Mouse (Mus musculus) gastrocnemius, adult 2 months (tissue): Measurements from ENCODE around the gene Fgfr1op. TPM values are rescaled to one million over a fixed set of nuclear protein-coding genes. Genes with fewer than 3 reads are reported as not detected.

Experiments
- DNase-seq: peaks from one replicate; pipeline ENCODE4 v3.0.0; 2022
- H3K27ac ChIP-seq: fragments of 200-600 bp; 2 replicates; pipeline ENCODE4 v1.8.1; 2022; ENCODE audit warnings: mild to moderate bottlenecking
- H3K4me3 ChIP-seq: fragments of 200-600 bp; 2 replicates; pipeline ENCODE4 v1.8.1; 2022; ENCODE audit warnings: mild to moderate bottlenecking, moderate library complexity
- CTCF ChIP-seq: fragments of 200-600 bp; IDR thresholded peaks from 2 replicates; pipeline ENCODE4 v1.8.1; 2022; ENCODE audit warnings: antibody characterized with exemption, mild to moderate bottlenecking, moderate library complexity
- intact Hi-C: fragments of 180-260 bp; cut with DNase I; formaldehyde crosslinking; loops from one replicate; pipeline ENCODE4 v1.15.1; 2025
- total RNA-seq, 2 experiments: library from RNA; stranded (reverse); gene quantifications; 2 replicates each; pipeline ENCODE4 v1.2.3; 2021

Fgfr1op gene
- total RNA-seq, 2 experiments from 2014 or later: 17.3 to 22.9 TPM

GRCm38 (mm10) chr17:8228622-8229021 is 63.3 kb downstream of the Fgfr1op start:
- DNase-seq: no peak
- intact Hi-C loops: no loop called here
- no peak for TF ChIP-seq CTCF

GRCm38 (mm10) chr17:8229607-8230006 is 64.3 kb downstream of the Fgfr1op start:
- no peak overlapping the region for H3K4me3 ChIP-seq
- DNase-seq: no peak
- TF ChIP-seq CTCF: no peak
- intact Hi-C loops: no loop called here
- no peak overlapping the region for H3K27ac ChIP-seq

More at GRCm38 (mm10) chr17:8228622-8229021, 63.3 kb downstream of the Fgfr1op start:
- Histone ChIP-seq H3K27ac (no peak overlapping the region), H3K4me3 (no peak overlapping the region)

- no peak overlapping the region for H3K4me3 ChIP-seq
- intact Hi-C loops: no loop called here
- TF ChIP-seq CTCF: no peak
- H3K27ac ChIP-seq: no peak overlapping the region
- peak; percentile 38 for DNase-seq
These were observed 66.8 kb downstream of the Fgfr1op start for GRCm38 (mm10) chr17:8232089-8232488.

GRCm38 (mm10) chr17:8233618-8234214 is 68.4 kb downstream of the Fgfr1op start:
- no peak for TF ChIP-seq CTCF
- no peak overlapping the region for H3K4me3 ChIP-seq
- peak overlapping the region; percentile 65 for H3K27ac ChIP-seq
- intact Hi-C loops: no loop called here
- DNase-seq: no peak

- intact Hi-C loops: no loop called here
- peak overlapping the region; percentile 65; the same call in 1 of the 2 replicates for H3K27ac ChIP-seq
- no peak for TF ChIP-seq CTCF
- H3K4me3 ChIP-seq: no peak overlapping the region
- no peak for DNase-seq
These were observed 69.2 kb downstream of the Fgfr1op start for GRCm38 (mm10) chr17:8234537-8234936.

GRCm38 (mm10) chr17:8235743-8236142 is 70.4 kb downstream of the Fgfr1op start, which contains the start of gene Ccr6:
Ccr6 (plus strand) TSS chr17:8236043.
- Histone ChIP-seq H3K27ac (no peak within 1 kb of the TSS), H3K4me3 (no peak within 1 kb of the TSS)
- DNase-seq: no peak
- TF ChIP-seq CTCF: no peak
- intact Hi-C loops: no loop called here

- TF ChIP-seq CTCF: no peak
- no peak for DNase-seq
- H3K27ac ChIP-seq: no peak overlapping the region
- intact Hi-C loops: no loop called here
- no peak overlapping the region for H3K4me3 ChIP-seq
These were observed 72.9 kb downstream of the Fgfr1op start for GRCm38 (mm10) chr17:8238012-8238710.

- no peak for TF ChIP-seq CTCF
- DNase-seq: no peak
- Histone ChIP-seq H3K4me3 (no peak overlapping the region), H3K27ac (no peak overlapping the region)
- intact Hi-C loops: no loop called here
These were observed 74.3 kb downstream of the Fgfr1op start for GRCm38 (mm10) chr17:8239561-8239960.

- intact Hi-C loops: no loop called here
- TF ChIP-seq CTCF: no peak
- Histone ChIP-seq H3K4me3 (no peak overlapping the region), H3K27ac (no peak overlapping the region)
- no peak for DNase-seq
These were observed 75.2 kb downstream of the Fgfr1op start for GRCm38 (mm10) chr17:8240517-8240916.

- no peak for DNase-seq
- Histone ChIP-seq H3K27ac (no peak overlapping the region), H3K4me3 (no peak overlapping the region)
- intact Hi-C loops: no loop called here
- no peak for TF ChIP-seq CTCF
These were observed 76.3 kb downstream of the Fgfr1op start for GRCm38 (mm10) chr17:8241645-8242044.

GRCm38 (mm10) chr17:8242186-8242585 is 76.9 kb downstream of the Fgfr1op start:
- intact Hi-C loops: no loop called here
- no peak for TF ChIP-seq CTCF
- H3K27ac ChIP-seq: no peak overlapping the region
- no peak for DNase-seq
- H3K4me3 ChIP-seq: no peak overlapping the region

GRCm38 (mm10) chr17:8244124-8244523 is 78.8 kb downstream of the Fgfr1op start:
- Histone ChIP-seq H3K4me3 (no peak overlapping the region), H3K27ac (no peak overlapping the region)
- intact Hi-C loops: no loop called here
- no peak for TF ChIP-seq CTCF
- DNase-seq: no peak

- no peak for DNase-seq
- TF ChIP-seq CTCF: no peak
- intact Hi-C loops: no loop called here
- Histone ChIP-seq H3K27ac (no peak overlapping the region), H3K4me3 (no peak overlapping the region)
These were observed 80.9 kb downstream of the Fgfr1op start for GRCm38 (mm10) chr17:8246102-8246754.

Other genes with a start within 250 kb of the Fgfr1op start
- 1 to 10 TPM; 2.3 to 2.4 TPM for gene Tagap, start 239.5 kb upstream of the Fgfr1op start, total RNA-seq
- gene Rsph3a, start 219.9 kb upstream of the Fgfr1op start, total RNA-seq: 10 to 100 TPM; 22.1 to 23.7 TPM
- under 1 TPM in 1 of 2 experiments, not detected in 1; 0.38 TPM for gene Gm49673, start 17.7 kb upstream of the Fgfr1op start, total RNA-seq
- gene Rnaset2a, start 17.4 kb upstream of the Fgfr1op start, total RNA-seq: 10 to 100 TPM; 14.1 to 16.9 TPM
- not detected for gene Ccr6, start 70.5 kb downstream of the Fgfr1op start, total RNA-seq
- gene Mpc1, start 117.4 kb downstream of the Fgfr1op start, total RNA-seq: 100 to 1,000 TPM; 440 to 533 TPM
- 1 to 10 TPM; 4.9 to 9.6 TPM for gene Sft2d1, start 145.6 kb downstream of the Fgfr1op start, total RNA-seq
- under 1 TPM; 0.08 TPM for gene Prr18, start 172.0 kb downstream of the Fgfr1op start, total RNA-seq
- not detected for gene T2, start 190.5 kb downstream of the Fgfr1op start, total RNA-seq